Mouse (Mus musculus) hindbrain, embryonic 10.5 days (tissue): Measurements from ENCODE around the gene Ctbp1. TPM values are rescaled to one million over a fixed set of nuclear protein-coding genes. Genes with fewer than 3 reads are reported as not detected.
A peak's percentile ranks its signal among the peaks of the same experiment; 100 is the strongest.

Source experiments
- DNase-seq: peaks from one replicate; pipeline ENCODE4 v3.0.0-alpha.2; 2017; ENCODE audit warnings: low spot score
- H3K27ac ChIP-seq: fragments of 300-500 bp; sonication (generic); 2 replicates; pipeline ENCODE4 v1.5.1; 2016; ENCODE audit warnings: mild to moderate bottlenecking, moderate library complexity
- H3K27me3 ChIP-seq: fragments of 300-500 bp; sonication (generic); 2 replicates; pipeline ENCODE4 v1.6.1; 2016; ENCODE audit warnings: mild to moderate bottlenecking; ENCODE audit not compliant: poor library complexity, insufficient read depth, severe bottlenecking
- H3K36me3 ChIP-seq: fragments of 300-500 bp; sonication (generic); 2 replicates; pipeline ENCODE4 v1.6.1; 2016; ENCODE audit warnings: mild to moderate bottlenecking, moderate library complexity
- H3K4me1 ChIP-seq: fragments of 300-500 bp; sonication (generic); replicated peaks from 2 replicates; pipeline ENCODE4 v1.6.1; 2016; ENCODE audit warnings: mild to moderate bottlenecking
- H3K4me3 ChIP-seq: fragments of 300-500 bp; sonication (generic); 2 replicates; pipeline ENCODE4 v1.5.1; 2016; ENCODE audit warnings: mild to moderate bottlenecking, moderate library complexity
- H3K9me3 ChIP-seq: fragments of 300-500 bp; sonication (generic); 2 replicates; pipeline ENCODE4 v1.6.1; 2016; ENCODE audit warnings: mild to moderate bottlenecking, moderate library complexity
- WGBS: fragments of 180-500 bp; shearing (Covaris S2); methylation state at CpG from one replicate; pipeline ENCODE4 v1.1.7; 2016; 5-methylcytosine and 5-hydroxymethylcytosine counted together
- polyA plus RNA-seq: library from polyadenylated mRNA; unstranded; fragments of >200 nt; fragmentation: Nextera tagmentation; extraction: Ambion mirVana; gene quantifications from 2 replicates; pipeline ENCODE4 v1.2.1, GENCODE M21; 2016

Ctbp1 gene
- polyA plus RNA-seq, 1 experiment from 2014 or later: 504 TPM

DNA sequence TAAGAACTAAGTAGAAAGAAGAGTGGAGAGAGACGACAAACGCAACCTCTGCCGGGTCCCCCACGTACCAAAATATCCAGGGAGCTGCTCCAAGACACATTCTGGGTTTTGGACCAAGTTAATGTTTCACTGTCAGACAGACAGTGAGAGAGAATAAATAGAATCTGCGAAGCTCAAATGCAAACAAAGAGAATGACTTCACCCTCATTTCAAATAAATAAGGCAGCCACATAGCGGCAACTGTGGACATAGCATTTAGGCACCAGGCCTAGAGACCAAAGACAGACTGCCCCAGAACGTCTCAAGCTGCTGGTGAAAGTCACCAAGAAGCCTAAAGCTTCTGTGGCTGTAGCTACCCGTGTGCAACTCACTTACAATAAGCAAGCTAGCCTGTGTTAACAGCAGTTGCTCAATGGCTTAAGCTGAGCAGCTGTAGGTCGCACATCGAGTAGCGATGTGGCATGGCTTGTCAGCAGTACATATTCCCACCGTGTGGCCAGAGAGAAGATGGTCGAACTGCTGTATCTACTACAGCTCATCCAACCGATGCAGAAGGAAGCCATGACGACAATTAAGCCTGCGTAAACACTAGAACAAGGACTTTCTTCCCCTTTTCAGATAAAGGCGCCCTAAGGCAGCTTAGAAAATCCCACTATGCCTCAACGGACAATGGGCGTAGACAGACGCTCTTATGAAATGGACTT is 55.9 kb downstream of the Ctbp1 start:
- peaks cover 61% of the 10 kb centered on the region for H3K4me1 ChIP-seq
- H3K36me3 ChIP-seq: no peaks in the 10 kb centered on the region
- no peak overlapping the region for H3K4me3 ChIP-seq
- H3K9me3 ChIP-seq: no peaks in the 10 kb centered on the region
- H3K27ac ChIP-seq: peak overlapping the region; percentile 72
- DNase-seq: no peak
- 80% methylated on average over 20 of the region's 20 CpGs for WGBS
- no peaks in the 10 kb centered on the region for H3K27me3 ChIP-seq

DNA sequence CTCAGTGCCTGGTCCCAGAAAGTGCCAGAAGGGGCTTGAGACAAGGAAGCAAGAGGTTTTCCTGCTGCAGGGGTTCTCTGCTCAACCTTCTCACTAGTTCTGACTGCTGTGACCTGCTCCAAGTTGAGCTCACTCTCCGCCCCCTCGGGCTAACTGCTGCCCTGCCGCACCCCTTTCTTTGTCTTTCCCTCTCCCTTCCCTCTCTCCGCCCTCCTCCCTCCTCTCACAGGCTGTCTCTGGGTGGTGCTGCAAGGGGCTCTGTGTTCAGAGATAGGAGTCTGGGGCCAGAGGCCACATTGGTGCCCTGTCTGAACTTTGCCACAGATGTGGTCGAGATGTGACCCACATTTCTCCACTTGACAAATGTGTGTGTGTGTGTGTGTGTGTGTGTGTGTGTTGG is 56.7 kb downstream of the Ctbp1 start, which contains the start of gene Spon2:
Gene Spon2, minus strand, starts transcription at position 375 of the 400 bp plus-strand sequence.
- peak within 1 kb of the TSS; percentile 72 for H3K27ac ChIP-seq
- no peaks in the 10 kb centered on the region for H3K9me3 ChIP-seq
- WGBS: 15% methylated on average over 5 of the region's 5 CpGs
- H3K27me3 ChIP-seq: no peaks in the 10 kb centered on the region
- DNase-seq: peak; percentile 38
- H3K4me1 ChIP-seq: peaks cover 60% of the 10 kb centered on the region
- H3K36me3 ChIP-seq: no peaks in the 10 kb centered on the region
- H3K4me3 ChIP-seq: no peak within 1 kb of the TSS

DNA sequence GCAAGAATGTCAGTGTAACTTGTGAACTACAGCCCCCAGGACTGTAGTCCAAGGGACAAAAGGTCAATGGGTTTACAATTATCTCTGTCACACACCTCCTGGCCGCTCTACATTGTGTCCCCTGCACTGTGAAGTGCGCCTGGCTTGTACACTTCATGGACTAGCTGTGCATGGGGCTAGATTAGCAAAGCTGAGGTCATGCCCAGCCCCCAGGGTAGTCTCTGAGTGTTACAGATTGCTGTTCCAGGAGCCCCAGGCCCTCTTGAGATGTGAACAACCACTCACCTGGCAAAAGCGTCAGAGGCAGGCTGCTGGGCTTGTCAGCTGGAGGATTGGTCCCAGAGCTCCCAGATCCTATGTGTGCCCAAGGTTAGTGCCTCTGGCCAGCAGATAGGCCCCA is 57.1 kb downstream of the Ctbp1 start:
- Histone ChIP-seq H3K27ac (peak overlapping the region; percentile 72), H3K36me3 (no peaks in the 10 kb centered on the region), H3K4me1 (peaks cover 57% of the 10 kb centered on the region), H3K27me3 (no peaks in the 10 kb centered on the region), H3K9me3 (no peaks in the 10 kb centered on the region), H3K4me3 (no peak overlapping the region)
- WGBS: 50% methylated on average over 3 of the region's 3 CpGs
- no peak for DNase-seq

DNA sequence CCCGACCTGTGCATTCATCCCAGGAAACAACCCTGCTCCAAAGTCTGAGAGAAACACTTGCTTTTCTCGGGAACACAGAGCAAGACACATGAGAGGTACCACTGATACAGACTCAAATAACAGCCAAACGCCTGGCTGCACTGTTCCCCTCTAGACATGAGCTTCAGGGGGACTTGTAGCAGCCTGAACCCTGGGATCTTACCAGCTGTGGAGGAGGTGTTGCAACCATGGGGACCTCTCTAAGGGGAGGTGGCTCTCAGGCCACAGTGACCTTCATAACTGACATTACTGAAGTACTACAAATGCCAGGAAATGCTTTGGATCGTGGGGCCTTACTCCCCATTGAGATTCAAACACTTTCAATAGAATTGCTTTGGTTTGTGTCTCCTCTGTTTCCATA is 60.1 kb downstream of the Ctbp1 start:
- Histone ChIP-seq H3K27me3 (no peaks in the 10 kb centered on the region), H3K4me1 (peaks cover 34% of the 10 kb centered on the region), H3K36me3 (no peaks in the 10 kb centered on the region), H3K9me3 (no peaks in the 10 kb centered on the region), H3K27ac (no peak overlapping the region), H3K4me3 (no peak overlapping the region)
- DNase-seq: no peak
- WGBS: 79% methylated on average over 4 of the region's 4 CpGs

DNA sequence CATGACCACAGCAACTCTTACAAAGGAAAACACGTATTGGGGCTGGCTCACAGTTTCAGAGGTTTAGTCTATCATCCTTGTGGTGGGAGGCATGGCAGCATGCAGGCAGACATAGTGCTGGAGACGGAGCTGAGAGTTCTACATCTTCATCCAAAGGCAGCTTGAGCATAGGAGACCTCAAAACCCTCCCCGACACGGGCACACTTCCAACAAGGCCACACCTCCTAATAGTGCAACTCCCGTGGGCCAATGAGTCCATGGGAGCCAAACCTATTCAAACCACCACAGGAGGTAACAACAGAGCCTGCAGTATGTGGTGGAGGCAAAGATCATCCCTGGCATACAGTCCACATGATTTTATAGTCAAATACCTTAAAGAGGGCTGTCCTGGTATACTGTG is 63.5 kb downstream of the Ctbp1 start:
- no peaks in the 10 kb centered on the region for H3K27me3 ChIP-seq
- no peaks in the 10 kb centered on the region for H3K36me3 ChIP-seq
- H3K27ac ChIP-seq: no peak overlapping the region
- WGBS: 83% methylated on average over 5 of the region's 5 CpGs
- DNase-seq: no peak
- no peaks in the 10 kb centered on the region for H3K9me3 ChIP-seq
- 0 out of 2 replicates have a peak, but pooled peaks cover 2% of the 10 kb centered on the region for H3K4me1 ChIP-seq
- no peak overlapping the region for H3K4me3 ChIP-seq

DNA sequence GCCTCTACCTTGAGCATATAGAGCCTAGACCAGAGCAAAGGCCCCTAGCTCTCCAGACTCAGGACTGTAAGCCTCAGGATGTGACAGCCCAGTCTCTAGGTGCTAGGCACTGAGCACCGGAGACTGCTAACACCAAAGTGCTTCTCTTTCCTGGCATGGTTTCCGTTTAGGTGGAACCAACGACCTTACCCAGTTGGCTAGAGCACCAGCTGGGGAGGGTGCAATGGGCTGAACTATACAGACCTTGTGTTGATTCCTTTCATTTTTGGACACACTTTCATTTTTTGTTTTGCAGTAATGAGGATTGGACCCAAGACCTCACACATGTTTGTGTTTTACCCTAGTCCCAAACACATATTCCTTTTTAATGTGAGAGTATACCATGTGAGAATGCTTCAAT is 64.3 kb downstream of the Ctbp1 start:
- no peak overlapping the region for H3K27ac ChIP-seq
- 90% methylated on average over 3 of the region's 3 CpGs for WGBS
- no peaks in the 10 kb centered on the region for H3K27me3 ChIP-seq

DNA sequence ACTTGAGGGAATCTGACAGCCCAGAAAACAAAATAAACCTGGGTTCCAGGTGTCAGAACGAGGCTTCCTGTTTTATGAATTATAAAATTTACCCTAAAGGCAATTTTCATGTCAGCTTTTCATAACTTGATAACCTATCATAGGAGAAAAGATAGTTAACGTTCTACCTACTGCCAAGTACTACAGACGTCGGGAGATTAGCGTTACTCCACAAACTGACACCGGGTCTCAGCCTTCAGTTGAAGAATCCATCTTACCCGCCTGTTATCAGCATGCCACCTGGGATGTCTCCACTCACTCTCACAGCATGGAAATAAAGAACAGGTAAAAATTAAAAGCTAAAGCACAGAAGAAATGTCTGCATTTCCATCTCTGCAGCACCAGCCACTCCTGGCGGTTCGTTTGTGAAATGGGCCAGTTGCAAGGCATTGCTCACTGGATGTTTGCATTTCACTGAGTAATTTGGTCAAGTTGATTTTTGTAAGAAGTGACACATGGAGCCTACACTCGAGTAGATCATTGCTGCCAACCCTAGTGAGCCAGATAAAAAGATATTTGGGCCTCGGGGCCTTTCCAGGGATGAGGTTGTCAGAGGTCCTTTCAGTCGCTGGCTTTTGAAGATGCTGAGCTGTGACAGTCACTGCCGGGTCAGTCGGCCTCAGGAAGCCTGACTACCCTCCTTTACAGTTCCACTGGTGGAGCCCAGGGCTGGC is 66.1 kb downstream of the Ctbp1 start:
- H3K27me3 ChIP-seq: no peaks in the 10 kb centered on the region
- H3K27ac ChIP-seq: no peak overlapping the region
- no peak for DNase-seq
- peaks cover 5% of the 10 kb centered on the region for H3K4me1 ChIP-seq
- WGBS: 83% methylated on average over 14 of the region's 14 CpGs
- no peaks in the 10 kb centered on the region for H3K9me3 ChIP-seq
- no peaks in the 10 kb centered on the region for H3K36me3 ChIP-seq
- H3K4me3 ChIP-seq: no peak overlapping the region

More for the DNA sequence above, 64.3 kb downstream of the Ctbp1 start:
- Histone ChIP-seq H3K4me1 (0 out of 2 replicates have a peak, but pooled peaks cover 2% of the 10 kb centered on the region), H3K36me3 (no peaks in the 10 kb centered on the region), H3K9me3 (no peaks in the 10 kb centered on the region), H3K4me3 (no peak overlapping the region)
- DNase-seq: no peak

DNA sequence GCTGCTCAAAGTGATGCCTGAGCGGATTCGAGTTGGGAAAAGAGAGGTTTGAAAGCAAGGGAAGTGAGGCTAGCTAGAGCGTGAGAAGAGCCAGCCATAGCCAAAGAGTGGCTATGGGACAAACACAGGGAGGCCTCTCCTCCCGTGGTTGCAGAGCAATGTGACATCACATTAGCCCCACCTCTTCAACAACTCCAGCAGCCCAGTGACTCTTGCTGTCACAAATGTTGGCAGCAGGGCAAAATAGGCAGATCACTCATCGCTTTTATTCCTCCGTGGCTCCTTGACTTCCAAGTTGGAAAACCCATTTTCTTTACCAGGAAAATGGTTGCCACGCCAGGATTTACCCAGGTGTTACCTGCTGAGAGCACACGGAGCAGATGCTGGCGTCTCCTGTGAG is 67.7 kb downstream of the Ctbp1 start:
- no peaks in the 10 kb centered on the region for H3K9me3 ChIP-seq
- H3K4me3 ChIP-seq: no peak overlapping the region
- 57% methylated on average over 9 of the region's 9 CpGs for WGBS
- H3K36me3 ChIP-seq: no peaks in the 10 kb centered on the region
- H3K27ac ChIP-seq: no peak overlapping the region
- DNase-seq: no peak
- peaks cover 6% of the 10 kb centered on the region for H3K4me1 ChIP-seq
- H3K27me3 ChIP-seq: peaks cover 6% of the 10 kb centered on the region; the same call in 1 of the 2 replicates

DNA sequence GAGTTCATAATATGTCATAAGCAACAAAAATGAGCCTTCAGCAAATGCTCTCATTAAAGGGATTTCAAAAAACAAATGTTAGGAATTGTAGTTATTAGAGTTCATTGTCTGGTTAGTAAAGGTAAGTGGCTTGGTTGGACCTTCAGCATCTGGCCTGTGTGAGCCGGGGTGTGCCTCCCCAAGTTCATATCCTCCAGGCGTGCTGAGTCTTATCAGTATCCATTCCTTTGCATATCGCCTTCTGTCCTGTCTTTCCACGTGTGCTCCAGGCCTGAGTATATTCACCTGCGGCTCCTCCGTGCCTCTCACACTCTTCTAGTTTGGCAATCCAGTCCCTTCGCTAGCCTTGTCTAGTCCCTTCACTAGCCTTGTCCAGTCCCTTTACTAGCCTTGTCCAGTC is 68.5 kb downstream of the Ctbp1 start:
- Histone ChIP-seq H3K36me3 (no peaks in the 10 kb centered on the region), H3K27ac (no peak overlapping the region), H3K4me1 (peaks cover 6% of the 10 kb centered on the region), H3K9me3 (no peaks in the 10 kb centered on the region), H3K27me3 (peaks cover 6% of the 10 kb centered on the region; the same call in 1 of the 2 replicates), H3K4me3 (no peak overlapping the region)
- DNase-seq: no peak
- 93% methylated on average over 7 of the region's 7 CpGs for WGBS

DNA sequence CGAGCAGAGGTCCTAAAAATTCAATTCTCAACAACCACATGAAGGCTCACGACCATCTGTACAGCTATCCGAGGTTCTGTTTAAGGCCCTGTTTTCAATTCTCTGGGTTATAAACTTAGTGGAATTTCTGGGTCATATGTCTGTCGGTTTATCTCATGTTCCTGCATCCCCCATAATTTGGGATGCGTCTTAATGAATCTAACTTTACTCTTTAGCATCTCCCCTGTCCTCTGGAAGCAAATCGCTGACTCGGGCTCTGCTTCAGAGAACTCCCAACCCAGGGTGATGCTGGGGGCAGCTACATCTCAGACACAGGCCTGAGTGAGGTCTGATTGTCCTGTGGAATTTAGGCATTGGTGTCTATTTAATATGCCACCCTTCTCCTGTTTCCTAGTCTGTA is 70.5 kb downstream of the Ctbp1 start:
- peaks cover 6% of the 10 kb centered on the region; the same call in 1 of the 2 replicates for H3K27me3 ChIP-seq
- H3K4me1 ChIP-seq: peaks cover 6% of the 10 kb centered on the region
- H3K36me3 ChIP-seq: no peaks in the 10 kb centered on the region
- 82% methylated on average over 7 of the region's 7 CpGs for WGBS
- no peak for DNase-seq
- H3K4me3 ChIP-seq: no peak overlapping the region
- no peak overlapping the region for H3K27ac ChIP-seq
- no peaks in the 10 kb centered on the region for H3K9me3 ChIP-seq

DNA sequence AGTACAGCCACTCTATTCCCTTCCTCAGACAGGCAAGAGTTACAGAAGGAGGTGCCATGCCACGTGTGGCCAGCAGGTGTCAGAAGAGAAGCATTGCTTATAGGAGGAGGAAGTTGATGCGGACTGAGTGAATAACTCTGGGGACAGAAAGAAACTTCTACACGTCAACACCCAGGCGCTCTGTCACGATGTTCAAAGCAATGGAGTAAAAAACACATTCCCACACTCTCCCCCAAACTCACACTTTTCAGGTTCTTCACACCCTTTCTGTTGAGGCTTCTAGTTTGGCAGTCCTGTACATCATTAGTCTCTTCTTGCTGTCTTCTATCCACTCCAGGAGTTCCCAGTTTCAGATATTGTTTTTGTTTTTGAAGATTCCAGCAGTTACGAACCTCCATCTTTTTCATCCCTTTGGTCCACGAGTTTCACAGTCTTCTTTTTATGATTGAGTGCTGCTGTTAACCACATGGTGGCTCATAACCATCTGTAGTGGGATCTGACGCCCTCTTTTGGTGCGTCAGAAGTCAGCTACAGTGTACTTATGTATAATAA is 71.0 kb downstream of the Ctbp1 start:
- Histone ChIP-seq H3K4me3 (peak overlapping the region; percentile 26), H3K27ac (no peak overlapping the region), H3K4me1 (peaks cover 6% of the 10 kb centered on the region), H3K9me3 (no peaks in the 10 kb centered on the region), H3K36me3 (no peaks in the 10 kb centered on the region), H3K27me3 (peaks cover 6% of the 10 kb centered on the region; the same call in 1 of the 2 replicates)
- peak; percentile 88 for DNase-seq
- 18% methylated on average over 9 of the region's 9 CpGs for WGBS

DNA sequence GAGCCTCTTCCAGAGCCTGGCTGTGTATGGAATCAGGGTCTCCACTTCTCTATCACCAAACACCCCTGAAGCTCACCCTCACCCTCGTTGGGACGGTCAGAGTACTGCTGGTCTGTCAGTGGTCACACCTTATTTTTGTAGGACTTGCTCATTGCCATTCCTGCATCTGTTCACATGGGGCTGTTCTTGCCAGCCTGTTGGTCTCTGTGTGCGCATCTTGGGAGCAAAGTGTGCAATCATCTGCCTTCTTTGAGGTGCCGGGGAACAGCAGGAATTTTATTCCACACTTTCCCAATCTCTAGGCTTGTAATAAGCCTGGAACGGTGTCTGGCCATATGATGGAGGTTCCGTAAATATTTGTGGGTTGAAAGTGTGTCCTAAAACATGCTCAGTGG is 71.6 kb downstream of the Ctbp1 start:
- H3K9me3 ChIP-seq: no peaks in the 10 kb centered on the region
- DNase-seq: no peak
- no peak overlapping the region for H3K27ac ChIP-seq
- 85% methylated on average over 6 of the region's 6 CpGs for WGBS
- H3K4me3 ChIP-seq: no peak overlapping the region
- peaks cover 6% of the 10 kb centered on the region for H3K4me1 ChIP-seq
- H3K36me3 ChIP-seq: no peaks in the 10 kb centered on the region
- peaks cover 6% of the 10 kb centered on the region; the same call in 1 of the 2 replicates for H3K27me3 ChIP-seq
